Mouse (Mus musculus): ENCODE results near the gene Ctla4. TPM values are rescaled to one million over a fixed set of nuclear protein-coding genes. Genes with fewer than 3 reads are reported as not detected.

Gene Ctla4
- polyA plus RNA-seq, 2 experiments from 2014 or later: 274 to 291 TPM

GRCm38 (mm10) chr1:60929036-60929435 lies 42.2 kb downstream of the Ctla4 start:
- no peak for ATAC-seq

DNA sequence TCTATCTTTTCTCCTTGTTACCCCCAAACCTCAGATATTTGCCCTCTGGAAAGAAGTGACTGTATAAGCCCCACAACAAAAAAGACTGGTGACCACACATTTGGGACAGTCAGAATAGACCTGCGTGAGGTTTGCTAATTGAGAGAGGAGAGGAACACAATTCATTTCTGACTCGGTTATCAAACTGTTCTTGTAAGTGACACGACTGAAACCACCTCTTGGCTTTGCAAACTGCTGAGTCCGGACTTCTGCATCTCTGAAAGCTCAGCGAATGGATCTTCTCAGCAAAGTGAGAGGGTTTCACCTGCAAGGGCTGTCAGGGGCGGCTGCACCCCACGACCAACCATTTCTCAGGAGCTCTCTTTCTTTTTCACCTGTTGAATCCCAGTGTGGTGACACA lies 43.6 kb downstream of the Ctla4 start:
- ATAC-seq: peak; percentile 63

DNA sequence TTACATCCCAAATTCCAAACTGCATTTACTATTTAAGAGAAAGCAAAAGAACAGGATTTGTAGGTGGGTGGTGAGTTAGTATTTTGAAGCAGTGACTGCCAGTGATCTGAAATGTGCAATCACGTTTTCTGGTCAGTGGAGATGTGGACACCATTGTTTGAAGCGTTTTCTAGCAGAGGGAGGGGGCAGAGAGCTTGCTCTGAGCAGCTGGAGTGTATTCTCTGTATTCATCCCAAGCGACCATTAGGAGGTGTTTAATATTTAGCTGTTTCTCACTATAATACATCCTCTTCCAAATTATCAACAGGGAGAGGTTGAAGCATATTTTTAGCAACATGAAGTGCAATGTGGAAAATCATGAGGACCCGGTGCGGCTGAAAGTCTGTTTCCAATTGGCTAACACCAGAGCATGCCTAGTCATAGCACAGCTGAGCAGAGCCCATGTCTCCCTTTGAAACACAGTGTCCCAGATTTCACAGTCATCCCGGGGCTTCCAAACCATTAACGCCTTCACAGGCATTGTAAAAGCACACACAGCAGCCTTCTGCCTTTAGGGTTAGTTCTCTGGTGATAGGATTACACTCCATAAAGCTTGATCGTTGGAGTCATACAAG lies 49.3 kb downstream of the Ctla4 start:
- ATAC-seq: no peak

DNA sequence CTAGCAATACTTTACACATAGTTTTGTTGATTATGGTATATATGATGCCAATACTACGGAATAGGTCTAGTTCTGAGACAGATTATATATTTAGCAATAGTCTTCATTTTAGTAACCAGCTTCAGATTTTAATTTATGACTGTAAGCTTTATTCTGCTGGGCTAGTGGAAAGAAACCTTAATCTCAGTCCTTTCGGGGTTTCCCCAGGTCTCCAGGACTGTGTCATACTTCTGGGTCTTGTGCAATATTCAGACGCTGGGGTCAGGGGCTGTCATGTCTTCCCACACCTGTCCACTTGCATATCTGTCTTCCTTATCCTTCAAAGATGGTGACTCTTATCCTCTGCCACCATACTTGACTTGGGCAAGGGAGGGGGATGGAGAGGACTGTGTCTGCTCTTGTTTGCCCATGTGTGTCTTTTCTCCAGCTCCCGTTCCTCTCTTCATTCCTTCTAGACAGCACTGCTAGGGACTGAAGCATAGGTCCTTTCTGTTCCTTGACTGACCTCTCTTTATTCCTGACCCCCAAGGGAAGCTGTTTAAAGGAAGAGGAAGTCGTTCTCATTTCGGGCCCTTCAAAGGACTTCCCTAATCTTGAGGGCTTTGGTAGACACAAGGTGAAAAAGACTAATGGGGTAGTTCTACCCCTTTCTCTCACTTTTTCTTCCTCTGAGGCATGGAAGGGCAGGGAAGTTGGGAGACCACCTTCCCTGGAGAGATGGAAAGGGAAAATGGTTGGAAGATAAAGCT lies 50.3 kb downstream of the Ctla4 start:
- ATAC-seq: peak; percentile 48

- ATAC-seq: no peak
Measured at GRCm38 (mm10) chr1:60938256-60938655, 51.5 kb downstream of the Ctla4 start.

DNA sequence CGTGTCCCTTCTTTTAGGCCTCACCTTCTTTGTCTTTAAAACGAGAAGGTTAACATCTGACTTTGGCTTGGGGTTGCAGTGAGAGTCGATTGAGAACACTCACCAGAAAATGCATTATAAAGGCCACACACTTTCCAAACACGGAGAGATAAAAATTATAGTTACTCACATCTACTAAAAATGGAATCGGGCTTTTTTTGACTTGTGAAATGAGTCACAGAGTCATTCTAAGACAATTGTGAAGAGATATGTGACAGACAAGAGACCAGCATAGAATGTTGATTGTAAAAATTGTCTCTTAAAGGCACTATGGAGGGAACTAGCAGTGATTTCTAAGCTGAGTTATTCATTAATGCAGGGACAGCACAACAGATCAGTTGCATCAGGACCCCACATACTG lies 52.2 kb downstream of the Ctla4 start:
- ATAC-seq: no peak

DNA sequence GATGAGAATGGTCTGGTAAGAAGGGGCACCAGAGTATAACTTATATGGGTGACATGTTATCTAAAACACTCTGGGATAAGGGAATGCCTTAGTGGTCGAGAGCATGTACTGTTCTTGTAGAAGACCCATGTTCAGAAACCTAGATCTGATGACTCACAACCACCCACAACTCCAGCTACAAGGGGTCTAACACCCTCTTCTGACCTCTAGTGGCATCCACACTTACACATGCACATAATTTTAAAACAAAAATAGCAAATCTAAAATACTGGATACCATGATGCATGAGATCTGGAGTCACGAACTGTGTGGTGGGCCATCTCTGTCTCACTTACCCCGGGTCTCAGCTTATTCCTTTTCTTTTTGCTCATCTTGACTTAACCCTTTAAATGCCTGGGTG lies 53.2 kb downstream of the Ctla4 start:
- ATAC-seq: no peak

- no peak for ATAC-seq
Measured at GRCm38 (mm10) chr1:60940620-60941019, 53.8 kb downstream of the Ctla4 start.

- ATAC-seq: peak; percentile 85
Measured at GRCm38 (mm10) chr1:60941056-60942048, 54.6 kb downstream of the Ctla4 start.

GRCm38 (mm10) chr1:60942921-60943320 lies 56.1 kb downstream of the Ctla4 start:
- ATAC-seq: no peak

DNA sequence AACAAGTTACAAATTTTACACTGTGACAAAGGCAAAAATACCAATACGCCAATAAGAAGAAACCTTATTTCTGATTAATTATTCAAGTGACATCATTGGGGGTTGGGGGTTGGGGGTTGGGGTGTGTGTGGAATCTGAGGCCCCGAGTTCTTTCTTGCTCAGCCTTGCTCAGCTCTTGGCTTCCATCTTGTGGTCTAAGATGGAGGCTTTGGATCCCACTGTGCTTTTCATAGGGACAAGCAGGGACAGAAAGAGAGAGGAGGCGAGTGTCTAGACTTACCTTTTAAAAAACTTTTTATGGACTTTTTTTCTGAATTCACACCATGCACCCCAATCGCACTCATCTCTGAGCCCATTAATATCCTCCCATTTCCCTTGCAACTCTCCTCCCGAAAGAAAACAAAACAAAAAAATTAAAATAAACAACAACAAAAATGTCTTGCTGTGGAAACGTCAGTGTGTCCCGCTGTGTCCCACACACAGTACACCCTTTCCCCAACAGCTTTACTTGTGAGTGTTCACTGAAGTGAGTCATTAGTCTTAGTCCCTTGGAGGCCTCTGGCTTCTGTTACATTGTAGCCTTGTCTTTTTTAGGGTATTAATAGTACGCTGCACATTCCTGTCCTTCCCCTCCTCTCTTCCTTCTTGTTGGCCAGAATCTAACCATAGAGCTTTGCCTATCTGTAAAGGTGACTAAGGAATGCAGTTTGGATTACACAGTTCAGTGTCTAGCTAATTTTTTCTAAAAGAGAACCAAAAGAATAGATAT lies 59.0 kb downstream of the Ctla4 start:
- no peak for ATAC-seq

GRCm38 (mm10) chr1:60948112-60948511 lies 61.3 kb downstream of the Ctla4 start:
- peak; percentile 58 for ATAC-seq

DNA sequence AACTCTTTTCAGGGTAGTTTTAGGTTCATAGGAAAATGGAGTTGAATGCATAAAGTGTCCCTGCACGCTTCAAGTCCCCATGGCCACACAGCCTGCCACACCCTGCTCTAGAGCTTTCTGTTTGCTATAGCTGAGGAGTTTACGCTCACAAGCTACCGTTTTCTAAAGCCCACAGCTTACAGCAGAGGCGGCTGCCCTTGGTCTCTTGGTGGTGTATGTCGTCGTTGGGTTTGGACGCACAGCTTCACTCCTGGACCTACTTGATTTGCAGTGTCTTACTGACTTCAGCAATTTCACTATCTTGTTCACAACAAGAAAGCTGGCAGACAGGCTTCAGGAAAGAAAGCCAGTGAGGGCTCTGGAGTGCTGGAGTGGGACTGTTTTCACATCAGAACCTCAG lies 66.2 kb downstream of the Ctla4 start:
- peak; percentile 47 for ATAC-seq

GRCm38 (mm10) chr1:60953686-60954085 lies 66.9 kb downstream of the Ctla4 start:
- ATAC-seq: peak; percentile 64

DNA sequence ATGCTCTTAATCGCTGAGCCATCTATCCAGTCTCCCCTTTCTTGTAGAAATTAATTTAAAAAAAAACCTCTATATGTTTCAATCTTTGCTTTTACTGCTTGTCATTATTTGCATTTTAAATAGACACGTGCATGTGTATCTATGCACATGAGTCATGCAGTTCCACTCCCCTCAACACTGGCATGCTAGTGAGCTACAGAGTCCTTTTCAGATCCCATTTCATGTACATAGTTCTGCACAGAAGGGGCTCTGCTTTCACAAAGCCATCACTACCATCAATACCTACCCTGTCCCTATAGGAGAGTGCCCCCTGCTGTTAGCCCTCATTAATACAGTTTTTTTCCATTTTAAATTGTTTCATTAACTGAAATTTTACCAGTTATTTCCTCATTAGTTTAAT lies 68.0 kb downstream of the Ctla4 start:
- peak; percentile 72 for ATAC-seq

- ATAC-seq: no peak
Measured at GRCm38 (mm10) chr1:60955186-60955585, 68.4 kb downstream of the Ctla4 start.

DNA sequence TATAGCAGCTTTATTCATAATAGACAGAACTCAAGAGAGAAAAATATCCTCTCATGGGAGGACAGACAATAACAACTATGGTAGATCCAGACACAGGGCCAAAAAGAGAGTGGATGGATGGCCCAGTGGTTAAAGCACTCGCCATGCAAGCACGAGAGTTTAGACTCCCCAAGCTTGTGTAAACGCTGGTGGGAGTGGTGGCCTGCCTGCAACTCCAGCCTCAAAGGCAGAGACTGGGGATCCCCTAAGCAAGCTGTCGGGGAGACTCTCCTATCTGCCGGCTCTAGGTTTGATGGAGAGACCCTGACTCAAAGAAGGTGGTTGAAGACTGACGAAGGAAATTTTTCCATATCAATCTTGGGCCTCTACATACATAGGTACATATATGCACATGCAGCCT lies 69.4 kb downstream of the Ctla4 start:
- ATAC-seq: no peak

DNA sequence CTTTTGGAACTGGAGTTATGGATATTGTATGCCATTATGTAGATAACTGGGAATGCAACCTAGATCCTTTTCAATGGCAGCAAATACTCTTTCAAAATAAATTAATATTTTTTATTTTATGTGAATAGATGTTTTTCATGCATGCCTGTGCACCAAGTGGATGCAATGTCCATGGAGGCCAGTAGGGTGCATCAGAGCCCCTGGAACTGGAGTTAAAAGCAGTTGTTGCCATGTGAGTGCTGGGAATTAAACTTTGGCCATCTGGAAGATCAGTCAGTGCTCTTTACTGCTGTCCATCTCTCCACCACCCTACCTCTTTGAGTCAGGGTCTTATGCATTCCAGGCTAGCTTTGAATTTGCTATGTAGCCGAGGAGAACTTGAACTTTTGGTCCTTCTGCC lies 71.5 kb downstream of the Ctla4 start:
- ATAC-seq: no peak

- ATAC-seq: no peak
Measured at GRCm38 (mm10) chr1:60959246-60959645, 72.4 kb downstream of the Ctla4 start.

DNA sequence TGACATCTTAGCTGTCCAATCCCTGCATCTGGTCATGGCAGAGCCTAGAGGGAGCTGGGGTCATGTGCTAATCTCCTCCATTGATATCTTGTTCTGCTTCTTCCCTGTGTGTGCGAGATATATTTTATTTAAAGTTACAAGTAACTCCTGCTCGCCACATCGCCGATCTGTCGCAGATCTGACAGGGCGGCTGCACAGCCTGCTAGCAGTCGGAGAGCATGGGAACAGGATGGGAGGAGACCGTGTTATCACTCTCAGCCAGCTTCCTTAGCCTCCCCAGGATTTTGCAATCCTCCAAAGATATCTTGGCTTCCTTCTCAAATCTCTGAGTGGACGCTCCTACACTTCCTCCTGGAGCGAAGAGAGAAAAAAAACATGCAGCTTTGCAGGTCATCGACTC lies 73.7 kb downstream of the Ctla4 start:
- peak; percentile 28 for ATAC-seq

GRCm38 (mm10) chr1:60961080-60961479 lies 74.3 kb downstream of the Ctla4 start:
- ATAC-seq: peak; percentile 93

GRCm38 (mm10) chr1:60962095-60962494 lies 75.3 kb downstream of the Ctla4 start:
- ATAC-seq: no peak
